Mouse (Mus musculus) kidney, adult 2 months (tissue): Measurements from ENCODE around the gene Pacsin2.
"Not testable (repeated sequence)": the region's sequence is repeated elsewhere in the genome, so short reads cannot be mapped to it uniquely, and the experiment has no call there.

ENCODE experiments used
- CTCF ChIP-seq: fragments of 200-500 bp; conservative IDR thresholded peaks from 2 replicates; pipeline ENCODE4 v1.5.1; 2011; ENCODE audit warnings: low read depth, mild to moderate bottlenecking, control low read depth, low read length, moderate library complexity, mixed read lengths; ENCODE audit not compliant: insufficient read depth, insufficient read length
- POLR2A ChIP-seq: fragments of 200-500 bp; IDR thresholded peaks from one replicate; pipeline ENCODE4 v1.6.1; 2011; ENCODE audit warnings: low read depth, low read length, control low read depth

DNA sequence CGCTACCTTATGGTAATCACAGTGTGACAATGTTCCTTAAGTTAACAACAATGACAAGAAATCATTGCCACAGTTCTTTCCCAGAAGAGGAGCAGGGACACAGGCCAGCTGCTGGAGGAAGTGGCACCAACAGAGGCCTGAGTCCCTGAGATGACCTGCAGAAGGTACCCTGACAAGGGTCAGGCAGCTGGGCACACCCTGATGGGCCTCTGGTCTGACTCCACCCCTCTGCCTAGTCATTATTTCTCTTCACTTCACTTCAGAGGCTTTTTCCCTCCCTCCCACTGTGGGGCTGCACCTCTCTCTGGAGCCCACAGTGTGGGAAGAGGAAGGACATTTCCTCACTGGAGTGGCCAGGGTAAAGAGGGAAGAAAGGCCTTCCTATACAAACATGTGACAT, 101.6 kb downstream of the Pacsin2 start:
- not testable (repeated sequence) for TF ChIP-seq CTCF, POLR2A
